In genomic region chr7:29441793-29442192, GRCm38 (mm10) we compare ENCODE assay signal across 10 mouse cellular contexts.
A peak's percentile ranks its signal among the peaks of the same experiment; 100 is the strongest.
DNase-seq lines count a peak whose midpoint lies in the region; ATAC-seq lines count a peak whose summit lies in the region.
"Had no signal": no experiment of that assay in that cellular context is flagged by ENCODE, and none has a peak within 500 bp of the region (broad histone marks: within the 10 kb centered on the region; RNA-seq: fewer than 3 reads in every experiment).

No protein-coding gene starts in this region.

- WGBS in kidney, embryonic 15.5 days = 64% methylated on average over 9 of the region's 9 CpGs
- WGBS in forebrain, embryonic 14.5 days = 48% methylated on average over 9 of the region's 9 CpGs
- WGBS in midbrain, embryonic 16.5 days = 33% methylated on average over 9 of the region's 9 CpGs

- H3K4me3 ChIP-seq in kidney, embryonic 15.5 days (replicated peaks) = no peak overlapping the region
- H3K4me3 ChIP-seq in forebrain, embryonic 14.5 days (ENCODE audit: low read depth, low read length) = no peak overlapping the region
- H3K4me3 ChIP-seq in midbrain, embryonic 16.5 days (ENCODE audit: low read depth, low read length) = no peak overlapping the region
- H3K4me3 ChIP-seq: erythroblast, embryonic 14.5 days had no signal

- 0 out of 2 replicates have a peak overlapping the region, but pooled peaks have one; percentile 18 for H3K27ac ChIP-seq in kidney, embryonic 15.5 days
- H3K27ac ChIP-seq in forebrain, embryonic 14.5 days (ENCODE audit: low read depth, low read length) = no peak overlapping the region
- peak overlapping the region; percentile 23; the same call in 1 of the 2 replicates for H3K27ac ChIP-seq in midbrain, embryonic 16.5 days (ENCODE audit: low read length)

- DNase-seq in kidney, postnatal 36 days = no peak
- DNase-seq in forebrain, embryonic 14.5 days (ENCODE audit: low spot score) = no peak
- DNase-seq in heart, postnatal 10 days = peak; percentile 57 to 63
- no peak for DNase-seq in T-cell, adult 2 months (ENCODE audit: low spot score)
- DNase-seq in cerebellum, adult 9-10 months = no peak
- DNase-seq: left cerebral cortex, postnatal 4 days; thymus, adult 18-20 months had no signal

- H3K9me3 ChIP-seq in kidney, embryonic 15.5 days (replicated peaks) = no peaks in the 10 kb centered on the region
- no peaks in the 10 kb centered on the region for H3K9me3 ChIP-seq in forebrain, embryonic 14.5 days (replicated peaks; ENCODE audit: control insufficient read depth, low read length)
- no peaks in the 10 kb centered on the region for H3K9me3 ChIP-seq in midbrain, embryonic 16.5 days (replicated peaks; ENCODE audit: control insufficient read depth, low read length, poor library complexity, severe bottlenecking)

- intact Hi-C loops in heart, postnatal 10 days (cut with DNase I) = no loop called here

- H3K4me1 ChIP-seq in kidney, embryonic 15.5 days = peaks cover 56% of the 10 kb centered on the region
- H3K4me1 ChIP-seq in forebrain, embryonic 14.5 days (ENCODE audit: control insufficient read depth, insufficient read depth, low read length) = no peaks in the 10 kb centered on the region
- peaks cover 11% of the 10 kb centered on the region; the same call in 1 of the 2 replicates for H3K4me1 ChIP-seq in midbrain, embryonic 16.5 days (ENCODE audit: control insufficient read depth, insufficient read depth, low read length)

- ATAC-seq in kidney, embryonic 15.5 days (replicated peaks; ENCODE audit: low FRiP score) = no peak
- ATAC-seq in forebrain, embryonic 14.5 days = 0 out of 2 replicates have a peak, but pooled peaks have one; percentile 20
- ATAC-seq in midbrain, embryonic 16.5 days = no peak

- H3K4me2 ChIP-seq in kidney, embryonic 15.5 days = no peak overlapping the region
- H3K4me2 ChIP-seq in forebrain, embryonic 14.5 days (ENCODE audit: low read length) = no peak overlapping the region; the same call in 1 of the 2 replicates
- peak overlapping the region; percentile 26 for H3K4me2 ChIP-seq in midbrain, embryonic 16.5 days (ENCODE audit: low read length)

- no peak overlapping the region for H3K9ac ChIP-seq in kidney, embryonic 15.5 days
- no peak overlapping the region; the same call in 1 of the 2 replicates for H3K9ac ChIP-seq in forebrain, embryonic 14.5 days (ENCODE audit: low read length)
- H3K9ac ChIP-seq in midbrain, embryonic 16.5 days (ENCODE audit: low read depth, low read length) = no peak overlapping the region

- H3K36me3 ChIP-seq in kidney, embryonic 15.5 days = no peaks in the 10 kb centered on the region
- no peaks in the 10 kb centered on the region for H3K36me3 ChIP-seq in forebrain, embryonic 14.5 days (ENCODE audit: control insufficient read depth, insufficient read depth, low read length)
- no peaks in the 10 kb centered on the region for H3K36me3 ChIP-seq in midbrain, embryonic 16.5 days (ENCODE audit: control insufficient read depth, insufficient read depth, low read length)

- no peaks in the 10 kb centered on the region for H3K27me3 ChIP-seq in kidney, embryonic 15.5 days
- H3K27me3 ChIP-seq in forebrain, embryonic 14.5 days (replicated peaks; ENCODE audit: control insufficient read depth, insufficient read depth, low read length) = no peaks in the 10 kb centered on the region
- no peaks in the 10 kb centered on the region for H3K27me3 ChIP-seq in midbrain, embryonic 16.5 days (ENCODE audit: control insufficient read depth, insufficient read depth, low read depth, low read length)

Comparison
In these comparisons a context has a peak if more than half of its experiments do, and no peak if none do; other contexts are left out.
1. DNase-seq: peak in heart, postnatal 10 days (2 of 2); none in kidney, postnatal 36 days (0 of 2), forebrain, embryonic 14.5 days (single experiment), T-cell, adult 2 months (single experiment) and cerebellum, adult 9-10 months (single experiment).